Mouse (Mus musculus): ENCODE data around the gene Alox12e. TPM values are rescaled to one million over a fixed set of nuclear protein-coding genes. Genes with fewer than 3 reads are reported as not detected.

Gene Alox12e
- polyA plus RNA-seq, 1 experiment: not detected

- H3K4me2 ChIP-seq (ENCODE audit: low read depth): no peak overlapping the region
- no peak overlapping the region for H3K4me3 ChIP-seq
- no peaks in the 10 kb centered on the region for H3K36me3 ChIP-seq (ENCODE audit: control insufficient read depth, insufficient read depth)
These were observed 16.3 kb downstream of the Alox12e start for GRCm38 (mm10) chr11:70306159-70306558.

GRCm38 (mm10) chr11:70302293-70302692 is 20.1 kb downstream of the Alox12e start:
- H3K4me3 ChIP-seq: no peak overlapping the region
- H3K36me3 ChIP-seq (ENCODE audit: control insufficient read depth, insufficient read depth): no peaks in the 10 kb centered on the region
- no peak overlapping the region for H3ac ChIP-seq (ENCODE audit: control insufficient read depth, insufficient read length)
- H3K79me2 ChIP-seq (ENCODE audit: control insufficient read depth, insufficient read depth): no peaks in the 10 kb centered on the region
- TF ChIP-seq MAX (IDR thresholded peaks at IDR 0.05; ENCODE audit: low read depth) (no peak), TCF3 (IDR thresholded peaks at IDR 0.05; ENCODE audit: insufficient read length, low read depth) (no peak), POLR2A (IDR thresholded peaks at IDR 0.05; ENCODE audit: insufficient read length, low read depth) (no peak), MYOG (IDR thresholded peaks at IDR 0.05; ENCODE audit: control insufficient read depth in 1 of 3, insufficient read depth in 1 of 3, insufficient read length in 2 of 3, low read depth in 2 of 3) (no peak), E2F4 (IDR thresholded peaks at IDR 0.05; ENCODE audit: insufficient read depth) (no peak), CEBPB (IDR thresholded peaks at IDR 0.05; ENCODE audit: insufficient read depth, poor library complexity, severe bottlenecking) (no peak), REST (IDR thresholded peaks at IDR 0.05; ENCODE audit: insufficient read depth, insufficient read length) (no peak), POLR2AphosphoS2 (IDR thresholded peaks at IDR 0.05; ENCODE audit: insufficient read length, low read depth) (no peak), SRF (IDR thresholded peaks at IDR 0.05; ENCODE audit: control insufficient read depth, insufficient read length, low read depth) (no peak), TCF12 (IDR thresholded peaks at IDR 0.05; ENCODE audit: insufficient read depth, poor library complexity, severe bottlenecking) (no peak), MYOD1 (IDR thresholded peaks at IDR 0.05; ENCODE audit: control insufficient read depth in 1 of 3, insufficient read length in 2 of 3, low read depth in 2 of 3) (no peak), USF1 (IDR thresholded peaks at IDR 0.05; ENCODE audit: low read depth) (no peak)
- no peak overlapping the region for H3K4me2 ChIP-seq (ENCODE audit: low read depth)
- H3K27me3 ChIP-seq (ENCODE audit: control insufficient read depth, insufficient read depth, insufficient read length): peaks cover 8% of the 10 kb centered on the region

More at GRCm38 (mm10) chr11:70306159-70306558, 16.3 kb downstream of the Alox12e start:
- Histone ChIP-seq H3K27me3 (ENCODE audit: control insufficient read depth, insufficient read depth, insufficient read length) (peaks cover 5% of the 10 kb centered on the region), H3ac (ENCODE audit: control insufficient read depth, insufficient read length) (no peak overlapping the region), H3K79me2 (ENCODE audit: control insufficient read depth, insufficient read depth) (no peaks in the 10 kb centered on the region)
- TF ChIP-seq REST (IDR thresholded peaks at IDR 0.05; ENCODE audit: insufficient read depth, insufficient read length) (no peak), MAX (IDR thresholded peaks at IDR 0.05; ENCODE audit: low read depth) (no peak), E2F4 (IDR thresholded peaks at IDR 0.05; ENCODE audit: insufficient read depth) (no peak), USF1 (IDR thresholded peaks at IDR 0.05; ENCODE audit: low read depth) (no peak), MYOG (IDR thresholded peaks at IDR 0.05; ENCODE audit: control insufficient read depth in 1 of 3, insufficient read depth in 1 of 3, insufficient read length in 2 of 3, low read depth in 2 of 3) (no peak), SRF (IDR thresholded peaks at IDR 0.05; ENCODE audit: control insufficient read depth, insufficient read length, low read depth) (no peak), POLR2A (IDR thresholded peaks at IDR 0.05; ENCODE audit: insufficient read length, low read depth) (no peak), TCF12 (IDR thresholded peaks at IDR 0.05; ENCODE audit: insufficient read depth, poor library complexity, severe bottlenecking) (no peak)

GRCm38 (mm10) chr11:70297836-70298454 is 24.5 kb downstream of the Alox12e start:
- peaks cover 4% of the 10 kb centered on the region for H3K27me3 ChIP-seq (ENCODE audit: control insufficient read depth, insufficient read depth, insufficient read length)
- no peak overlapping the region for H3ac ChIP-seq (ENCODE audit: control insufficient read depth, insufficient read length)
- TF ChIP-seq TCF12 (IDR thresholded peaks at IDR 0.05; ENCODE audit: insufficient read depth, poor library complexity, severe bottlenecking) (no peak), SRF (IDR thresholded peaks at IDR 0.05; ENCODE audit: control insufficient read depth, insufficient read length, low read depth) (no peak), REST (IDR thresholded peaks at IDR 0.05; ENCODE audit: insufficient read depth, insufficient read length) (no peak), E2F4 (IDR thresholded peaks at IDR 0.05; ENCODE audit: insufficient read depth) (no peak), CEBPB (IDR thresholded peaks at IDR 0.05; ENCODE audit: insufficient read depth, poor library complexity, severe bottlenecking) (no peak), POLR2A (IDR thresholded peaks at IDR 0.05; ENCODE audit: insufficient read length, low read depth) (no peak), USF1 (IDR thresholded peaks at IDR 0.05; ENCODE audit: low read depth) (no peak), MYOD1 (IDR thresholded peaks at IDR 0.05; ENCODE audit: control insufficient read depth in 1 of 3, insufficient read length in 2 of 3, low read depth in 2 of 3) (no peak)
- H3K4me3 ChIP-seq: no peak overlapping the region
- no peaks in the 10 kb centered on the region for H3K36me3 ChIP-seq (ENCODE audit: control insufficient read depth, insufficient read depth)
- H3K79me2 ChIP-seq (ENCODE audit: control insufficient read depth, insufficient read depth): no peaks in the 10 kb centered on the region
- no peak overlapping the region for H3K4me2 ChIP-seq (ENCODE audit: low read depth)

- Histone ChIP-seq H3K27me3 (ENCODE audit: control insufficient read depth, insufficient read depth, insufficient read length) (peaks cover 4% of the 10 kb centered on the region), H3K4me2 (ENCODE audit: low read depth) (no peak overlapping the region), H3K79me2 (ENCODE audit: control insufficient read depth, insufficient read depth) (no peaks in the 10 kb centered on the region), H3ac (ENCODE audit: control insufficient read depth, insufficient read length) (no peak overlapping the region), H3K36me3 (ENCODE audit: control insufficient read depth, insufficient read depth) (no peaks in the 10 kb centered on the region), H3K4me3 (no peak overlapping the region)
- no peak for TF ChIP-seq MYOD1 (IDR thresholded peaks at IDR 0.05; ENCODE audit: control insufficient read depth in 1 of 3, insufficient read length in 2 of 3, low read depth in 2 of 3)
- TF ChIP-seq TCF3 (IDR thresholded peaks at IDR 0.05; ENCODE audit: insufficient read length, low read depth): no peak
- TF ChIP-seq SRF (IDR thresholded peaks at IDR 0.05; ENCODE audit: control insufficient read depth, insufficient read length, low read depth): no peak
- TF ChIP-seq MAX (IDR thresholded peaks at IDR 0.05; ENCODE audit: low read depth): no peak
- TF ChIP-seq REST (IDR thresholded peaks at IDR 0.05; ENCODE audit: insufficient read depth, insufficient read length): no peak
- TF ChIP-seq POLR2A (IDR thresholded peaks at IDR 0.05; ENCODE audit: insufficient read length, low read depth): no peak
- no peak for TF ChIP-seq CEBPB (IDR thresholded peaks at IDR 0.05; ENCODE audit: insufficient read depth, poor library complexity, severe bottlenecking)
- TF ChIP-seq E2F4 (IDR thresholded peaks at IDR 0.05; ENCODE audit: insufficient read depth): no peak
- no peak for TF ChIP-seq POLR2AphosphoS2 (IDR thresholded peaks at IDR 0.05; ENCODE audit: insufficient read length, low read depth)
These were observed 25.0 kb downstream of the Alox12e start for GRCm38 (mm10) chr11:70297405-70297804.

GRCm38 (mm10) chr11:70293881-70294280 is 28.5 kb downstream of the Alox12e start:
- Histone ChIP-seq H3K4me2 (ENCODE audit: low read depth) (no peak overlapping the region), H3K79me2 (ENCODE audit: control insufficient read depth, insufficient read depth) (no peaks in the 10 kb centered on the region), H3K36me3 (ENCODE audit: control insufficient read depth, insufficient read depth) (no peaks in the 10 kb centered on the region), H3ac (ENCODE audit: control insufficient read depth, insufficient read length) (no peak overlapping the region), H3K27me3 (ENCODE audit: control insufficient read depth, insufficient read depth, insufficient read length) (no peaks in the 10 kb centered on the region), H3K4me3 (no peak overlapping the region)
- TF ChIP-seq POLR2AphosphoS2 (IDR thresholded peaks at IDR 0.05; ENCODE audit: insufficient read length, low read depth): no peak
- TF ChIP-seq REST (IDR thresholded peaks at IDR 0.05; ENCODE audit: insufficient read depth, insufficient read length): no peak
- TF ChIP-seq CEBPB (IDR thresholded peaks at IDR 0.05; ENCODE audit: insufficient read depth, poor library complexity, severe bottlenecking): no peak
- no peak for TF ChIP-seq TCF3 (IDR thresholded peaks at IDR 0.05; ENCODE audit: insufficient read length, low read depth)
- TF ChIP-seq POLR2A (IDR thresholded peaks at IDR 0.05; ENCODE audit: insufficient read length, low read depth): no peak
- TF ChIP-seq E2F4 (IDR thresholded peaks at IDR 0.05; ENCODE audit: insufficient read depth): no peak
- no peak for TF ChIP-seq TCF12 (IDR thresholded peaks at IDR 0.05; ENCODE audit: insufficient read depth, poor library complexity, severe bottlenecking)
- TF ChIP-seq USF1 (IDR thresholded peaks at IDR 0.05; ENCODE audit: low read depth): no peak
- no peak for TF ChIP-seq MAX (IDR thresholded peaks at IDR 0.05; ENCODE audit: low read depth)
- no peak for TF ChIP-seq MYOG (IDR thresholded peaks at IDR 0.05; ENCODE audit: control insufficient read depth in 1 of 3, insufficient read depth in 1 of 3, insufficient read length in 2 of 3, low read depth in 2 of 3)
